Mouse (Mus musculus) right cerebral cortex, adult 2 months (tissue): ENCODE results near the gene Aldh3b3.

Source experiments
- DNase-seq, 2 experiments: peaks; one replicate each; pipeline ENCODE4 v3.0.0; 2021 to 2022; ENCODE audit warnings: low spot score in 2 of 2

Aldh3b3 gene

DNA sequence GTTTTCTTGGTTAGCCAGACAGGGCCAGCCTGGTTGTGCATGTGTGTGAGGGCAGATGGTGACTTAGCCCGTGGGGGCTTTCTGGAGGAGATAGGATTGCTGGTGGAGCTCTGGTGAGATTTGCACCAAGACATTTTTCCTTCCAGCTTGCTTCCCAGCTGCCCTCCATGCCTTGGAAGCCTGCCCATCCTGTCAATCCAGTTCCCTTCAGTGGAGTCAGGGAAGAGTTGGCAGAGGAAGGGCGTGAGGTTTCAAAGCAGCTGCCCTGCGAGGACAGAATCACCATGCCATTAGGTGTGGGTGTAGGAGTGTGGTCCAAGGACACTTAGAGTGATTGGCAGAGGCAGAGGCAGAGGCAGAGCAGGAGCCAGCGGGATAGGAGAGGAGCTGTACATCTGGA is at the start of gene Aldh3b3:
TSS of gene Aldh3b3 (plus strand) at position 176 of the 400 bp plus-strand sequence.
- DNase-seq: no peak

DNA sequence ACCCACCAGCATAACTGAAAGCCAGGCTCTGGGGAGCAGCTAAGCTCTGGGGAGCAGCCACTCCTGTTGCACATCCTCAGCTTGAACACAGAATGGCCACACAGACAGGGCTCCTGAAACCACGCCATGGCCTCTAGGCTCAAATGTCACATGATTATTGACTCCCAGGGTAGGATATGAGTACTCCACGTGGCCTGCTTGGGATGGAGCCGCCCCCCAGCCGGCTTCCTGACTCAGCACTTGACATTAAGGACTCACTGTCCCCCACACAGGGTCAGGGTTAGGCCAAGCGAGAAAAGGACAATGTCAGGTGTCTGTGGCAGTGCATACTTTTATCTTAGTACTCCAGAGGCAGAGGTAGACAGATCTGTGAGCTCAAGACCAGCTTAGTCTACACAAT is 48.2 kb upstream of the Aldh3b3 start:
- no peak for DNase-seq

- DNase-seq: peak; percentile 92 to 95
Measured at GRCm38 (mm10) chr19:3912337-3913204, 45.9 kb upstream of the Aldh3b3 start, which contains the start of gene Ndufs8. TSS of gene Ndufs8 (minus strand) at chr19:3912774.

DNA sequence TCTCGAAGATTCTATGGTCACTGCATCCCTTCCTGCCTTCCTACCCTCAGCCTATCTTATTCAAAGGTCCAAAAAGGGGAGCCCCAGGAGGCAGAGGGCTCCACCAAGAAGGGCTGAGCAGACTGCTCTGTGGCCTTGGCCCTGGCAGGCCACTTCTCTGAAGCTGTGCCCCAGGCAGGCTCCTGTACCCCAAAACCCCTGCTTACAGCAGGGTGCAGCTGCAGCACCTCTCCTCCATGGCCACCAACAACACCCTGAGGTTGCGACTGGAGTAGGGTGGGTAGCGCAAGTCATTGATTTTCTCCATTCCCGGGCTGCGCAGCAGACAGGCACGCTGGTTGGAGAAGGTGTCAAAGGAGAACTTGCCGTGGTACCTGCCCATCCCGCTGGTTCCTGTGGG is 44.8 kb upstream of the Aldh3b3 start:
- no peak for DNase-seq

- no peak for DNase-seq
Measured at GRCm38 (mm10) chr19:3914535-3914934, 43.9 kb upstream of the Aldh3b3 start.

GRCm38 (mm10) chr19:3916727-3917126 is 41.7 kb upstream of the Aldh3b3 start:
- DNase-seq: no peak

GRCm38 (mm10) chr19:3919928-3920327 is 38.5 kb upstream of the Aldh3b3 start:
- DNase-seq: no peak

DNA sequence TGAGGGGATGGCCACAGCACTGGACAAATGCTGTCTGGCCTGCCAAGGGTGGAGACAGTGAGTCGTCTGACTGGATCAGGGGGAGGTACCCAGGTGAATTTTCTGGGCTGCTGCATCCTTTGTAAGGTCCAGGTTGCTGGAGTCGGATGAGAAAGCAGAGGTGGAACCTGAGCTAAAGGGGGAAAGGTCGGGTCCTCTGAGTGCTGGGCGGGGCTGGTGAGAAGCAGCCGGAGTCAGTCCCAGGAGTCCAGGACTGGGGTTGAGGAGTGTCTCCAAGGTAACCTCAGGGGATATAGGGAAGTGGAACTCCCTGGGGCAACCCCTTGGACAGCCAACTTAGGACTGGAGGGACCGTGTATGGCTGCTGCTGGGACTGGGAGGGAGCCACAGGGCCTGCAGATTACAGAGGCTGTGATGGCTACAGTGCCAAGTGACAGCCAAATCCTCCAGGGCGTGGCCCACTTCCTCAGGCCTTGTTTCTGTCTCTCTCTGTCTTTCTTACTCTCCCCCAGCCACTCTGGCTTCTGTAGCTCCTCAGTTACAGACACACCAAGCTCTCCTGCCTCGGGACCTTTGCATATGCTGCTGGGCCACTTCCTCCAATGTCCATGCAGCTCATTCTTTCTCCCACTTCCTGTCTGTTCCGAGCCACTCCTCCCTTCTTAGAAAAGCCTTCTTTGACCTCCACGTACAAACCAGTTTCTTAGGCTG is 35.6 kb upstream of the Aldh3b3 start:
- no peak for DNase-seq

DNA sequence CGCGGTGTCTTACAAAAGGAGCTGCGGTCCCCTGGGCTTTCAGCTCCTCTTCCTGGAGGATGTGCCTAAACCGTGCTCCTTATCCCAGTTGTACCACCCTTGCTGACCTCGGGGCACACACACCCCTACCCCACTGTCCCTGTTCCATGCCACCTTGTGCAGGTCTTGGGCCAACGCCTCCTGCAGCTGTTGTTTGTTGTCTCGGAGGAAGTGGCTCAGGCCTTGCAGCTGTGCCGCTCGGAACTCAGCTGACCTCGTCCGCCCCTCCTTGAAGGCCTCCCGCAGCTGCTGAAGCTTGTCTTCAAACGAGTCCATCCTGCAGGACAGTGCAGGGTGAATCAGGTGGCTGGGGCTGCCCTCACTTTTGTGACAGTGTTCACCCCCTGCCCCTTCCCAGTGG is 34.9 kb upstream of the Aldh3b3 start:
- DNase-seq: no peak

- no peak for DNase-seq
Measured at GRCm38 (mm10) chr19:3924190-3924589, 34.3 kb upstream of the Aldh3b3 start.

GRCm38 (mm10) chr19:3924868-3925267 is 33.6 kb upstream of the Aldh3b3 start:
- no peak for DNase-seq

- no peak for DNase-seq
Measured at GRCm38 (mm10) chr19:3925859-3926258, 32.6 kb upstream of the Aldh3b3 start.

GRCm38 (mm10) chr19:3926279-3926678 is 32.2 kb upstream of the Aldh3b3 start:
- DNase-seq: no peak

GRCm38 (mm10) chr19:3926685-3927084 is 31.8 kb upstream of the Aldh3b3 start:
- no peak for DNase-seq

GRCm38 (mm10) chr19:3927989-3928388 is 30.5 kb upstream of the Aldh3b3 start:
- DNase-seq: no peak

GRCm38 (mm10) chr19:3928779-3929178 is 29.7 kb upstream of the Aldh3b3 start:
- DNase-seq: no peak

- DNase-seq: peak in 1 of 2 experiments; percentile 56
Measured at GRCm38 (mm10) chr19:3929211-3929941, 29.1 kb upstream of the Aldh3b3 start, which contains the start of gene Aldh3b1. TSS of gene Aldh3b1 (minus strand) at chr19:3929808.

GRCm38 (mm10) chr19:3930262-3931057 is 28.0 kb upstream of the Aldh3b3 start:
- no peak for DNase-seq

- no peak for DNase-seq
Measured at GRCm38 (mm10) chr19:3931716-3932115, 26.7 kb upstream of the Aldh3b3 start.

DNA sequence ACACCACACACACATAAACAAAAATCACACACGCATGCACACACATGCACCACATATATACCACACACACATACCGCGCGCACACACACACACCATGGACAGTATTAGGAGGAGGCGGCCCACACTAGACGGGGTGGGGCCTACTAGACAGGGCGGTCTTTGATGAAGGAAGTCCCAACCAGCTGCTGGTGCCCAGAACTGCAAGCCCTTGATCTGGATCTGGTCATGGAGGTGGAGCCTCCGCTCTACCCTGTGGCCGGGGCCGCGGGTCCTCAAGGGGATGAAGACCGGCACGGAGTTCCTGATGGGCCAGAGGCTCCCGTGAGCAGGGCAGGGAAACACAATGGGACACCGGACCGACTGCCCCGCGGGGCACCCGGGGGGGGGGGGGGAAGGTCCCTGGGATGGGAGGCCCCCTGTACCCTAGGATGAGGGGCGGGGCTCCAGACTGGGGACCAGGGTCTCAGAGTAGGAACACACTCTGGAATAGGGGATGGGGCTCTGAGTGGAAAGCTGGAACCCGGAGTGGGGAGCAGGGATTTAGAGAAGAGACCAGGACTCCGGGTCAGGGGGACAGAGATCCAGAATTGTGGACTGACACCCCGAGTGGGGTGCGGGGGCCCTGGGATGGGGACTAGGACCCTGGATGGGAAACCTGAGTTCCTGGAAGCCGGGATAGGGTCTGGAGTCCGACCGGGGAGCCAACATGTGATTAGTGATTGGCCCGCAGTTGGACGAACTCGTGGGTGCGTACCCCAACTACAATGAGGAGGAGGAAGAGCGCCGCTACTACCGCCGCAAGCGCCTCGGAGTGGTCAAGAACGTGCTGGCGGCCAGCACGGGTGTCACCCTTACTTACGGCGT is 23.2 kb upstream of the Aldh3b3 start, which contains the start of gene Unc93b1:
TSS of gene Unc93b1 (plus strand) at position 155 of the 864 bp plus-strand sequence.
- no peak for DNase-seq
